Mouse (Mus musculus): ENCODE results near the gene Rbms3. TPM values are rescaled to one million over a fixed set of nuclear protein-coding genes. Genes with fewer than 3 reads are reported as not detected.

The Rbms3 gene
- polyA plus RNA-seq, 1 experiment from 2014 or later = 43.1 TPM

DNA sequence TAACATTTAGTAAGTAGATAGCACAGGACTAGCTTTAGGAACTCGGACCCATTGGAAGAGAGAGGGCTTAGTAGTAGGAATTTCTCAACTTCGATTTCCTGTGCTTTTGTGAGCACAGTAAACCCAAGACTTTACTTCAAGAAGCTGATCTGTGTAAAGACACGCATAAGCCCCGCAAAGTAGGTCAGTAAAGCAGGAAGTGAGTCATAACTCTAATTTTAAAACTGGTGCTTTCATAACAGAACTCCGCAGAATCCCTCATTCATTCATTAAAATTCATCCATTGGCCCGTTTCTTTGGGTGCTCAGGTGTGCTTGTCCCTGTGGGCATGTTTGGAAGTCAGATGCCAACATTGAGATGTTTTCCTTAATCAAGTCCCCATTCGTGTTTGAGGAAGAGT lies 1087.7 kb downstream of the Rbms3 start:
- no peak overlapping the region for H3K27ac ChIP-seq (ENCODE audit: low read length)
- ATAC-seq = no peak
- H3K4me1 ChIP-seq (ENCODE audit: control insufficient read depth, insufficient read depth, low read length) = 0 out of 2 replicates have a peak, but pooled peaks cover 2% of the 10 kb centered on the region
- H3K36me3 ChIP-seq (ENCODE audit: control insufficient read depth, insufficient read depth, low read length) = no peaks in the 10 kb centered on the region
- H3K4me3 ChIP-seq (ENCODE audit: low read length) = no peak overlapping the region
- H3K9ac ChIP-seq (ENCODE audit: low read depth, low read length) = no peak overlapping the region
- no peak overlapping the region for H3K4me2 ChIP-seq (ENCODE audit: low read depth, low read length)
- H3K9me3 ChIP-seq (ENCODE audit: control insufficient read depth, low read length) = no peaks in the 10 kb centered on the region
- H3K27me3 ChIP-seq (replicated peaks; ENCODE audit: control insufficient read depth, insufficient read depth, low read length) = no peaks in the 10 kb centered on the region
- 80% methylated on average over 7 of the region's 7 CpGs for WGBS

DNA sequence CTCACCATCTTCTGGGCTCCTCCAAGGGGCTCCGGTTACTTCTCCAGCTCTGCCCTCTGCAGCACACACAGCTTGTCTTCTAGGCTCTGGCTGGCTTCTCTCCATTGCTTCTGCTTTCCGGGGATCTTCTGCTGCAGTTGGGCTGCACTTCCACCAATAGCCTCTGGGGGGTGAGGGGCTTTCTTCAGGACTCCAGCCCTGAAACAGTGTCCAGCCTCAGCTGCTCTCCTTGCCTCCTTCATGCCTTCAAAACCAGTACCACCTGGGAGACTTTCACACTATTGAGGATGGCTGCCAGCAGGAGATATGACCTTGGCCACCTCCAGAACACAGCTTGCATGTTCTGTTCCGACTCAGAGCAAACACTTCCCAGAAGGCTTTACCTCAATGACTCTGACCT lies 1094.0 kb downstream of the Rbms3 start:
- ATAC-seq = no peak
- Histone ChIP-seq H3K27me3 (replicated peaks; ENCODE audit: control insufficient read depth, insufficient read depth, low read length) (no peaks in the 10 kb centered on the region), H3K27ac (ENCODE audit: low read length) (no peak overlapping the region), H3K4me1 (ENCODE audit: control insufficient read depth, insufficient read depth, low read length) (no peaks in the 10 kb centered on the region), H3K9ac (ENCODE audit: low read depth, low read length) (no peak overlapping the region), H3K36me3 (ENCODE audit: control insufficient read depth, insufficient read depth, low read length) (no peaks in the 10 kb centered on the region), H3K4me3 (ENCODE audit: low read length) (no peak overlapping the region), H3K4me2 (ENCODE audit: low read depth, low read length) (no peak overlapping the region), H3K9me3 (ENCODE audit: control insufficient read depth, low read length) (0 out of 2 replicates have a peak, but pooled peaks cover 2% of the 10 kb centered on the region)
- 68% methylated on average over 3 of the region's 3 CpGs for WGBS

DNA sequence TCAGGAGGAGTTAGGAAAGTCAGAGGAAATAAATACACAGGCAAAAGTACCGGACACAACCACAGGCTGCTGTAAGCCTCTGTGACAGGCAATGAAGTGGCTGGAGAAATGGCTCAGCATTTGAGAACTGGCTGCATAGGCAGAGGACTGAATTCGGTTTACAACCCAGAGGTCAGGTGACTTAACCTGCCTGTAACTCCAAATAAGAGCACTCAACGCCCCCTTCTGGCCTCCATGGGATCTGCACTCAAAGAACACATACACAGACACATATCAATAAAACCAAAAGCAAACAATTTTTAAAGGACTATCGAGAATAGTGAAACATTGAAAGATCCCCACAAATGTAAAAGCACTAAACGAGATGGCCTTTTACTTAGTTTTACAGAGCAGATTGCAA lies 1096.3 kb downstream of the Rbms3 start:
- H3K4me3 ChIP-seq (ENCODE audit: low read length) = no peak overlapping the region
- H3K27ac ChIP-seq (ENCODE audit: low read length) = no peak overlapping the region
- no peak overlapping the region for H3K9ac ChIP-seq (ENCODE audit: low read depth, low read length)
- 75% methylated on average over 5 of the region's 5 CpGs for WGBS
- H3K27me3 ChIP-seq (replicated peaks; ENCODE audit: control insufficient read depth, insufficient read depth, low read length) = no peaks in the 10 kb centered on the region
- no peak overlapping the region for H3K4me2 ChIP-seq (ENCODE audit: low read depth, low read length)
- H3K4me1 ChIP-seq (ENCODE audit: control insufficient read depth, insufficient read depth, low read length) = no peaks in the 10 kb centered on the region
- no peaks in the 10 kb centered on the region for H3K36me3 ChIP-seq (ENCODE audit: control insufficient read depth, insufficient read depth, low read length)
- no peak for ATAC-seq
- 0 out of 2 replicates have a peak, but pooled peaks cover 2% of the 10 kb centered on the region for H3K9me3 ChIP-seq (ENCODE audit: control insufficient read depth, low read length)

DNA sequence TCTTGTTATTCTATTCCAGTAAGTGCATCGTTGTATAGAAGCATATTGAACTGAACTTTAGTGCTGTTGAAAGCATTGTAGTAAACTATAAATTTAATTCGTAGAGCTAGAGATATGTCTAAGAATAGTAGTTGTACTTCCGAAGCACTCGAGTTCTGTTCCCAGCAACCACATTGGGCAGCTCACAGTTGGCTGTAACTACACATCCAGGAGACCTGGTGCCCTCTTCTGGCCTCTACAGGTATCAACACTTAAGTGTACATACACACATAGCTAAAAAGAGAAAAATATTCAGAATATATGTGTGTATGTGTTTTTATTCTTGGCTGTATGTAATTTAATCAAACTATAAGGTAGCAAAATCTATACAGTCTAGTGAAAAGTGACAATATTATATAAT lies 1098.6 kb downstream of the Rbms3 start:
- WGBS = 97% methylated on average over 4 of the region's 4 CpGs
- no peaks in the 10 kb centered on the region for H3K27me3 ChIP-seq (replicated peaks; ENCODE audit: control insufficient read depth, insufficient read depth, low read length)
- no peak for ATAC-seq
- H3K36me3 ChIP-seq (ENCODE audit: control insufficient read depth, insufficient read depth, low read length) = no peaks in the 10 kb centered on the region
- 0 out of 2 replicates have a peak, but pooled peaks cover 2% of the 10 kb centered on the region for H3K9me3 ChIP-seq (ENCODE audit: control insufficient read depth, low read length)
- H3K4me1 ChIP-seq (ENCODE audit: control insufficient read depth, insufficient read depth, low read length) = no peaks in the 10 kb centered on the region
- H3K27ac ChIP-seq (ENCODE audit: low read length) = no peak overlapping the region
- no peak overlapping the region for H3K9ac ChIP-seq (ENCODE audit: low read depth, low read length)
- H3K4me2 ChIP-seq (ENCODE audit: low read depth, low read length) = no peak overlapping the region
- H3K4me3 ChIP-seq (ENCODE audit: low read length) = no peak overlapping the region

DNA sequence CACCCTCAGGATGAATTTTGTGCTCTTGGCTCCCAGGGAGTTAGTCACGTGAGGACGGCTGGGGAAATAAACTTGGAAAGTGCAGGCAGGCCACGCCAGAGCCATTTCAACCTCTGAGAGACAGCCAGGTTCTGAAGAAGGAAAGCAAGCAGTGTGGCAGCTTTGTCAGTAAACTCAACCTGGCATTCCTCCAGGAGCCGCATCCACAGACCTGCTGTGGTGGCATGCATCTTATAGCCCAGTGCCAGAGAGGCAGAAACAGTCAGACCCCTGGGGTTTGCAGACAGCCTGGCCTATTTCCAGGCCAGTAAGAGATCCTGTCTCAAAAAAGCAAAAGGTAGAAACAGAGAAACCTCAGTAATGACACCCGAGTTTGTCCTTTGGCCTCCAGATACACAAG lies 1105.3 kb downstream of the Rbms3 start:
- Histone ChIP-seq H3K27ac (ENCODE audit: low read length) (no peak overlapping the region), H3K36me3 (ENCODE audit: control insufficient read depth, insufficient read depth, low read length) (no peaks in the 10 kb centered on the region), H3K4me1 (ENCODE audit: control insufficient read depth, insufficient read depth, low read length) (no peaks in the 10 kb centered on the region), H3K9me3 (ENCODE audit: control insufficient read depth, low read length) (no peaks in the 10 kb centered on the region), H3K4me3 (ENCODE audit: low read length) (no peak overlapping the region), H3K9ac (ENCODE audit: low read depth, low read length) (no peak overlapping the region), H3K4me2 (ENCODE audit: low read depth, low read length) (no peak overlapping the region), H3K27me3 (replicated peaks; ENCODE audit: control insufficient read depth, insufficient read depth, low read length) (no peaks in the 10 kb centered on the region)
- WGBS = 67% methylated on average over 5 of the region's 5 CpGs
- ATAC-seq = no peak
